Comparison of ENCODE assay signal across 8 mouse cellular contexts in genomic region chr12:34529165-34529545, GRCm38 (mm10).
DNase-seq lines count a peak whose midpoint lies in the region; ATAC-seq and TF ChIP-seq lines count a peak whose summit lies in the region.

No protein-coding gene starts in this region.

- H3K4me1 ChIP-seq in CH12.LX (ENCODE audit: control insufficient read depth in 1 of 2, insufficient read depth in 2 of 2) = peaks cover 2 to 21% of the 10 kb centered on the region in 2 experiments; a peak in 3 of 4 replicates
- H3K4me1 ChIP-seq in bone marrow macrophage, adult 2 months (ENCODE audit: control insufficient read depth, insufficient read depth, low read length) = peaks cover 17% of the 10 kb centered on the region
- H3K4me1 ChIP-seq in forebrain, postnatal 0 days (ENCODE audit: insufficient read depth) = peaks cover 10% of the 10 kb centered on the region
- peaks cover 40% of the 10 kb centered on the region for H3K4me1 ChIP-seq in neural tube, embryonic 13.5 days (replicated peaks)

- no peaks in the 10 kb centered on the region for H3K79me2 ChIP-seq in CH12.LX (replicated peaks; ENCODE audit: control insufficient read depth, extremely low read depth, insufficient read depth, poor library complexity, severe bottlenecking)

- DNase-seq in CH12.LX (ENCODE audit: extremely low read depth) = peak; percentile 33
- peak; percentile 63 for DNase-seq in forebrain, postnatal 0 days
- peak; percentile 74 to 91 for DNase-seq in layer of hippocampus, adult 18-20 months (ENCODE audit: low spot score in 2 of 2)
- DNase-seq in adrenal gland, postnatal 25 days = no peak
- DNase-seq in spleen, postnatal 10 days (ENCODE audit: low spot score in 2 of 2) = no peak
- DNase-seq in kidney, adult 8-10 months = no peak

- dilution Hi-C loops in CH12.LX (cut with MboI; ENCODE audit: extremely low pct_ligation_motif_present, extremely low pct_unique_long_range_greater_than_20kb, low sequenced_read_pairs) = no loop called here

- ATAC-seq in forebrain, postnatal 0 days = peak; percentile 63
- no peak; the same call in 1 of the 2 replicates for ATAC-seq in neural tube, embryonic 13.5 days (ENCODE audit: low read depth)

- H3K9me3 ChIP-seq in CH12.LX (replicated peaks; ENCODE audit: low read length) = no peaks in the 10 kb centered on the region
- no peaks in the 10 kb centered on the region for H3K9me3 ChIP-seq in forebrain, postnatal 0 days (ENCODE audit: low read length)
- H3K9me3 ChIP-seq in neural tube, embryonic 13.5 days = no peaks in the 10 kb centered on the region

- WGBS in forebrain, postnatal 0 days = 7% methylated on average over 3 of the region's 3 CpGs
- WGBS in neural tube, embryonic 13.5 days = 16% methylated on average over 3 of the region's 3 CpGs

- no peak for TF ChIP-seq EP300 in CH12.LX (IDR thresholded peaks at IDR 0.05; ENCODE audit: low read length)

- peak overlapping the region; percentile 87 for H3K4me2 ChIP-seq in CH12.LX (ENCODE audit: insufficient read depth, low read depth, poor library complexity, severe bottlenecking)
- peak overlapping the region; percentile 48 for H3K4me2 ChIP-seq in forebrain, postnatal 0 days (ENCODE audit: low read depth)
- H3K4me2 ChIP-seq in neural tube, embryonic 13.5 days = peak overlapping the region; percentile 49

- H3K4me3 ChIP-seq in CH12.LX (replicated peaks in 1 of 3; ENCODE audit: low read depth in 2 of 3, low read length in 2 of 3, poor library complexity in 1 of 3) = no peak overlapping the region
- peak overlapping the region; percentile 12; the same call in 1 of the 2 replicates for H3K4me3 ChIP-seq in bone marrow macrophage, adult 2 months (ENCODE audit: insufficient read depth, low read length)
- H3K4me3 ChIP-seq in forebrain, postnatal 0 days (ENCODE audit: low read depth, low read length) = peak overlapping the region; percentile 33; the same call in 1 of the 2 replicates
- no peak overlapping the region for H3K4me3 ChIP-seq in neural tube, embryonic 13.5 days

- H3K27me3 ChIP-seq in CH12.LX (replicated peaks) = no peaks in the 10 kb centered on the region
- H3K27me3 ChIP-seq in forebrain, postnatal 0 days (ENCODE audit: insufficient read depth, low read length) = no peaks in the 10 kb centered on the region
- H3K27me3 ChIP-seq in neural tube, embryonic 13.5 days = no peaks in the 10 kb centered on the region

- no peaks in the 10 kb centered on the region for H3K36me3 ChIP-seq in CH12.LX (replicated peaks in 1 of 2; ENCODE audit: control insufficient read depth in 1 of 2, insufficient read depth in 1 of 2, low read length in 1 of 2)
- H3K36me3 ChIP-seq in forebrain, postnatal 0 days (ENCODE audit: insufficient read depth) = no peaks in the 10 kb centered on the region
- no peaks in the 10 kb centered on the region for H3K36me3 ChIP-seq in neural tube, embryonic 13.5 days

- TF ChIP-seq POLR2A in CH12.LX (IDR thresholded peaks at IDR 0.05; ENCODE audit: low read depth, low read length) = no peak
- no peak for TF ChIP-seq POLR2A in bone marrow macrophage, adult 2 months (IDR thresholded peaks at IDR 0.05; ENCODE audit: borderline replicate concordance, low read depth, low read length)

- H3K27ac ChIP-seq in CH12.LX (ENCODE audit: insufficient read depth, low read depth) = no peak overlapping the region
- H3K27ac ChIP-seq in bone marrow macrophage, adult 2 months (ENCODE audit: insufficient read depth, low read depth, low read length) = peak overlapping the region; percentile 73
- H3K27ac ChIP-seq in forebrain, postnatal 0 days (ENCODE audit: low read depth, low read length) = peak overlapping the region; percentile 62
- H3K27ac ChIP-seq in neural tube, embryonic 13.5 days (replicated peaks) = peak overlapping the region; percentile 77

- no peak for TF ChIP-seq RAD21 in CH12.LX (IDR thresholded peaks at IDR 0.05; ENCODE audit: low read depth, low read length)

- in situ Hi-C loops in CH12.LX (cut with MboI; ENCODE audit: low pct_ligation_motif_present, low pct_unique_long_range_greater_than_20kb, low sequenced_read_pairs) = no loop called here

- no peak for TF ChIP-seq CTCF in CH12.LX (conservative IDR thresholded peaks at IDR 0.05 in 1 of 2, IDR thresholded peaks at IDR 0.05 in 1 of 2; ENCODE audit: low read depth in 2 of 2, low read length in 2 of 2)
- no peak for TF ChIP-seq CTCF in bone marrow macrophage, adult 2 months (IDR thresholded peaks at IDR 0.05; ENCODE audit: low read depth, low read length)
- TF ChIP-seq CTCF in forebrain, postnatal 0 days (IDR thresholded peaks at IDR 0.05; ENCODE audit: low read depth) = no peak

- no peak overlapping the region; the same call in 1 of the 2 replicates for H3K9ac ChIP-seq in CH12.LX (ENCODE audit: insufficient read depth, low read depth)
- H3K9ac ChIP-seq in forebrain, postnatal 0 days = no peak overlapping the region
- no peak overlapping the region for H3K9ac ChIP-seq in neural tube, embryonic 13.5 days

TF ChIP-seq in CH12.LX, 34 proteins besides CTCF, POLR2A, EP300 and RAD21:
- TF ChIP-seq USF2 (conservative IDR thresholded peaks at IDR 0.05; ENCODE audit: low read depth, low read length) (no peak), PAX5 (IDR thresholded peaks at IDR 0.05; ENCODE audit: low read length) (no peak), HCFC1 (IDR thresholded peaks at IDR 0.05; ENCODE audit: low read depth, low read length) (no peak), CHD2 (IDR thresholded peaks at IDR 0.05; ENCODE audit: low read length) (no peak), MYC (IDR thresholded peaks at IDR 0.05; ENCODE audit: low read depth, low read length) (no peak), BHLHE40 (IDR thresholded peaks at IDR 0.05; ENCODE audit: low read depth, low read length) (no peak), KAT2A (IDR thresholded peaks at IDR 0.05; ENCODE audit: insufficient replicate concordance, low read length) (no peak), ELF1 (IDR thresholded peaks at IDR 0.05; ENCODE audit: low read depth, low read length) (no peak), USF1 (IDR thresholded peaks at IDR 0.05; ENCODE audit: low read depth, low read length) (no peak)

Comparison
In these comparisons a context has a peak if more than half of its experiments do, and no peak if none do; other contexts are left out.
1. DNase-seq: peak in CH12.LX (single experiment), forebrain, postnatal 0 days (single experiment) and layer of hippocampus, adult 18-20 months (2 of 2); none in adrenal gland, postnatal 25 days (single experiment), spleen, postnatal 10 days (0 of 2) and kidney, adult 8-10 months (0 of 2).
2. H3K4me3 ChIP-seq: peak in bone marrow macrophage, adult 2 months (single experiment) and forebrain, postnatal 0 days (single experiment); none in CH12.LX (0 of 3) and neural tube, embryonic 13.5 days (single experiment).
3. Peak in every context shown above with its lines, with median percentiles within 50 percentile points of each other: H3K4me2 ChIP-seq.